Mouse (Mus musculus): ENCODE measurements around the gene Ppp1r12c. TPM values are rescaled to one million over a fixed set of nuclear protein-coding genes. Genes with fewer than 3 reads are reported as not detected.

Gene Ppp1r12c
- total and polyA plus RNA-seq, 2 experiments, result 21.8 to 22.2 TPM

- Histone ChIP-seq H3K36me3 (ENCODE audit: control insufficient read depth, insufficient read depth, low read length) (no peaks in the 10 kb centered on the region), H3K9ac (ENCODE audit: low read depth, low read length) (no peak overlapping the region)
- WGBS, result 41% methylated on average over 32 of the region's 32 CpGs
These were observed 19.9 kb upstream of the Ppp1r12c start for GRCm38 (mm10) chr7:4521231-4522003.

GRCm38 (mm10) chr7:4518487-4518886 lies 17.0 kb upstream of the Ppp1r12c start:
- DNase-seq (ENCODE audit: extremely low read depth, low read depth, low spot score), result no peak
- Histone ChIP-seq H3K4me3 (ENCODE audit: insufficient read depth, low read depth, low read length) (no peak overlapping the region), H3K27ac (replicated peaks; ENCODE audit: insufficient read depth, low read depth, low read length) (no peak overlapping the region), H3K9ac (ENCODE audit: low read depth, low read length) (no peak overlapping the region), H3K79me2 (ENCODE audit: control insufficient read depth, insufficient read depth, low read length) (no peaks in the 10 kb centered on the region), H3K4me1 (ENCODE audit: control insufficient read depth, insufficient read depth, low read length) (no peaks in the 10 kb centered on the region), H3K27me3 (ENCODE audit: control insufficient read depth, insufficient read depth, low read length) (peaks cover 7% of the 10 kb centered on the region; the same call in 1 of the 2 replicates), H3K36me3 (ENCODE audit: control insufficient read depth, insufficient read depth, low read length) (no peaks in the 10 kb centered on the region)
- no peak for TF ChIP-seq CTCF (IDR thresholded peaks at IDR 0.05; ENCODE audit: low read depth, low read length)
- TF ChIP-seq POLR2A (IDR thresholded peaks at IDR 0.05; ENCODE audit: extremely low read depth, insufficient read depth, low read length), result no peak
- 50% methylated on average over 1 of the region's 1 CpGs for WGBS

More at GRCm38 (mm10) chr7:4521231-4522003, 19.9 kb upstream of the Ppp1r12c start:
- Histone ChIP-seq H3K79me2 (ENCODE audit: control insufficient read depth, insufficient read depth, low read length) (no peaks in the 10 kb centered on the region), H3K27ac (replicated peaks; ENCODE audit: insufficient read depth, low read depth, low read length) (no peak overlapping the region), H3K4me3 (ENCODE audit: insufficient read depth, low read depth, low read length) (no peak overlapping the region), H3K4me1 (ENCODE audit: control insufficient read depth, insufficient read depth, low read length) (no peaks in the 10 kb centered on the region), H3K27me3 (ENCODE audit: control insufficient read depth, insufficient read depth, low read length) (peaks cover 7% of the 10 kb centered on the region; the same call in 1 of the 2 replicates)
- no peak for DNase-seq (ENCODE audit: extremely low read depth, low read depth, low spot score)
- TF ChIP-seq CTCF (IDR thresholded peaks at IDR 0.05; ENCODE audit: low read depth, low read length), result no peak
- TF ChIP-seq POLR2A (IDR thresholded peaks at IDR 0.05; ENCODE audit: extremely low read depth, insufficient read depth, low read length), result no peak

DNA sequence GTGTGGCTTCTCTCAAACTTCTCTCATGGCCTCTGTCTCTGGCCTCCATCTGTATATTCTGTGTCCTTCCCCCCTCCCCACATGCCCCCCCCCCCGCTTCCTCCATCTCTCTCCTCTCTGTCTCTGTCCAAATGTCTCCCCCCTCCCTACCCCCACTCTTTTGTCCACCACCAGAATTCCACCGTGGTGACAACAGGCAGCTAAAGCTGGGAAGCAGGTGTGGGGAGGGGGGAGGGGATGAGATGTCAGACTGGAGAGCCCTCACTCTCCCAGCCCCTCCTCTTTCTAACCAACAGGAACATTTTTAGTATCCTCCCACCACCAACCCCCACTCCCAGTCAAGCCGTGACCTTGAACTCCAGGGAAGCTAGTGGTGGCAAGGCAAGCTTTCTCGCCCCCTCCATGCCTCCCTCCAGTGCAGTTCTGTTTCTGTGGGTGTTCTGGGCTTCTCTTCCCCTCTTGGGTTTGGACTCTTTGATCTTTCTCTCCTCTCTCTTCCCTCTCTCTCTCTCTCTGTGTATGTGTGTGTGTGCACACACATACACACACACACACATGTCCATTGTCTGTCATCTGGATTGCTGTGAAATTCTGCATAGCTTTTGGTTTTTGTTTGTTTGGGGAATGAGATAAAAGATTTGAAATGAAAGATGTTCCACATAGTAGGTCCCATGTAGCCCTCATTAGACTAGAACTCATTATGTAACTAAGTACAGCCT lies 15.0 kb upstream of the Ppp1r12c start, which contains the start of gene Tnnt1:
Tnnt1 (minus strand) TSS at position 51 of the 719 bp plus-strand sequence.
- TF ChIP-seq POLR2A (IDR thresholded peaks at IDR 0.05; ENCODE audit: extremely low read depth, insufficient read depth, low read length) (no peak), CTCF (IDR thresholded peaks at IDR 0.05; ENCODE audit: low read depth, low read length) (no peak)
- no peak within 1 kb of the TSS for H3K9ac ChIP-seq (ENCODE audit: low read depth, low read length)
- no peak for DNase-seq (ENCODE audit: extremely low read depth, low read depth, low spot score)
- no peaks in the 10 kb centered on the region for H3K79me2 ChIP-seq (ENCODE audit: control insufficient read depth, insufficient read depth, low read length)
- H3K27ac ChIP-seq (replicated peaks; ENCODE audit: insufficient read depth, low read depth, low read length), result no peak within 1 kb of the TSS
- H3K36me3 ChIP-seq (ENCODE audit: control insufficient read depth, insufficient read depth, low read length), result no peaks in the 10 kb centered on the region
- H3K4me1 ChIP-seq (ENCODE audit: control insufficient read depth, insufficient read depth, low read length), result no peaks in the 10 kb centered on the region
- WGBS, result 47% methylated on average over 4 of the region's 4 CpGs
- no peak within 1 kb of the TSS for H3K4me3 ChIP-seq (ENCODE audit: insufficient read depth, low read depth, low read length)
- peaks cover 7% of the 10 kb centered on the region; the same call in 1 of the 2 replicates for H3K27me3 ChIP-seq (ENCODE audit: control insufficient read depth, insufficient read depth, low read length)

DNA sequence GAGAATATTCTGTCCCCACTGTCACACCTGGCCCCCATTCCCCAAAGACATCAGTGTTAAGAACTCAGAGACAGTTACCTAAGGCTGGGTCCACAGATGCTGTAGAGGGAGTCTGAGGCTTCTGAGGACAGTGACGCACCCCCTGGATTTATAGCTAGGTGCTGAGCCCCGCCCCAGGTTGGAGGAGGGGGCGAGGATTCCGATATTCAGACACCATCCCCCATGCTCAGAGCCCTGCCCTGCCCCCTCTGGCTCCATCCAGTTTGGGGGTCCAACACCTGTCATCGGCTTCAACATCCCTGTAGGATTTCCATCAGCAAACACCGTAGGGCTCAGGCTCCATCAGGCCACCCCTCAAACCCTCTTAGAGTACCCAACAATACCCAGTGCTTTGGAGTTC lies 14.4 kb upstream of the Ppp1r12c start:
- WGBS, result 68% methylated on average over 6 of the region's 6 CpGs

GRCm38 (mm10) chr7:4513829-4514712 lies 12.6 kb upstream of the Ppp1r12c start:
- Histone ChIP-seq H3K79me2 (ENCODE audit: control insufficient read depth, insufficient read depth, low read length) (no peaks in the 10 kb centered on the region), H3K36me3 (ENCODE audit: control insufficient read depth, insufficient read depth, low read length) (no peaks in the 10 kb centered on the region), H3K27me3 (ENCODE audit: control insufficient read depth, insufficient read depth, low read length) (no peaks in the 10 kb centered on the region), H3K4me3 (ENCODE audit: insufficient read depth, low read depth, low read length) (no peak overlapping the region), H3K4me1 (ENCODE audit: control insufficient read depth, insufficient read depth, low read length) (no peaks in the 10 kb centered on the region), H3K27ac (replicated peaks; ENCODE audit: insufficient read depth, low read depth, low read length) (no peak overlapping the region), H3K9ac (ENCODE audit: low read depth, low read length) (no peak overlapping the region)
- DNase-seq (ENCODE audit: extremely low read depth, low read depth, low spot score), result no peak
- TF ChIP-seq CTCF (IDR thresholded peaks at IDR 0.05; ENCODE audit: low read depth, low read length) (no peak), POLR2A (IDR thresholded peaks at IDR 0.05; ENCODE audit: extremely low read depth, insufficient read depth, low read length) (no peak)
- WGBS, result 84% methylated on average over 6 of the region's 6 CpGs

More for the DNA sequence above, 14.4 kb upstream of the Ppp1r12c start:
- Histone ChIP-seq H3K27me3 (ENCODE audit: control insufficient read depth, insufficient read depth, low read length) (peaks cover 7% of the 10 kb centered on the region; the same call in 1 of the 2 replicates), H3K27ac (replicated peaks; ENCODE audit: insufficient read depth, low read depth, low read length) (no peak overlapping the region), H3K79me2 (ENCODE audit: control insufficient read depth, insufficient read depth, low read length) (no peaks in the 10 kb centered on the region), H3K36me3 (ENCODE audit: control insufficient read depth, insufficient read depth, low read length) (no peaks in the 10 kb centered on the region), H3K4me3 (ENCODE audit: insufficient read depth, low read depth, low read length) (no peak overlapping the region), H3K9ac (ENCODE audit: low read depth, low read length) (no peak overlapping the region), H3K4me1 (ENCODE audit: control insufficient read depth, insufficient read depth, low read length) (no peaks in the 10 kb centered on the region)
- no peak for DNase-seq (ENCODE audit: extremely low read depth, low read depth, low spot score)
- no peak for TF ChIP-seq CTCF (IDR thresholded peaks at IDR 0.05; ENCODE audit: low read depth, low read length)
- TF ChIP-seq POLR2A (IDR thresholded peaks at IDR 0.05; ENCODE audit: extremely low read depth, insufficient read depth, low read length), result no peak
